Mouse (Mus musculus) layer of hippocampus, postnatal 14 days (tissue): ENCODE measurements around the gene Med27. TPM values are rescaled to one million over a fixed set of nuclear protein-coding genes. Genes with fewer than 3 reads are reported as not detected.
A peak's percentile ranks its signal among the peaks of the same experiment; 100 is the strongest.

Source experiments
- DNase-seq, 2 experiments: peaks; one replicate each; pipeline ENCODE4 v3.0.0; 2021 to 2022; ENCODE audit warnings: low spot score in 2 of 2, mixed read lengths in 1 of 2
- total RNA-seq, 2 experiments: library from RNA; stranded (reverse); gene quantifications; 2 replicates each; pipeline ENCODE4 v1.2.3; 2021

Med27 gene
- total RNA-seq, 2 experiments from 2014 or later: 41.5 to 42.0 TPM

GRCm38 (mm10) chr2:29426684-29427083 is 80.1 kb downstream of the Med27 start:
- DNase-seq: no peak

DNA sequence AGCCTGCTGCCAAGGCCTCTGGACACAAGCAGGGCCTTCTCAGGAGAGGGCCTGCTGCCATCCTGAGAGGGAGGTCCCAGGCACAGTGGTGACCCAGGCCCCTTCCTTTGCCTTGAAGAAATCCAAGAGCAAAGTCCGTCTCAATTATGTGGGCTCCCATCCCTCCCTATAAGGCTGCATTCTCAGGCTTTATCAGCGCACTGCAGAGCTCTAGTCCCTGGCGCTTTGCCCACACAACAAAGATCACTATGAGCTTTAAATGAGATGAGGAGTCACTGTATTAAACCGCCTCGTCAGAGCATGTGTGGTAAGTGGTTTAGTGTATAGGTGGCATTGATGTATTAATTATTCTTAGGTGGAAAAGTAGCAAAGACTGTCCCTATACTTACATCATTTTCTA is 85.9 kb downstream of the Med27 start:
- no peak for DNase-seq

- DNase-seq: no peak
Measured at GRCm38 (mm10) chr2:29436376-29436775, 89.8 kb downstream of the Med27 start.

- DNase-seq: no peak
Measured at GRCm38 (mm10) chr2:29437111-29437510, 90.5 kb downstream of the Med27 start.

DNA sequence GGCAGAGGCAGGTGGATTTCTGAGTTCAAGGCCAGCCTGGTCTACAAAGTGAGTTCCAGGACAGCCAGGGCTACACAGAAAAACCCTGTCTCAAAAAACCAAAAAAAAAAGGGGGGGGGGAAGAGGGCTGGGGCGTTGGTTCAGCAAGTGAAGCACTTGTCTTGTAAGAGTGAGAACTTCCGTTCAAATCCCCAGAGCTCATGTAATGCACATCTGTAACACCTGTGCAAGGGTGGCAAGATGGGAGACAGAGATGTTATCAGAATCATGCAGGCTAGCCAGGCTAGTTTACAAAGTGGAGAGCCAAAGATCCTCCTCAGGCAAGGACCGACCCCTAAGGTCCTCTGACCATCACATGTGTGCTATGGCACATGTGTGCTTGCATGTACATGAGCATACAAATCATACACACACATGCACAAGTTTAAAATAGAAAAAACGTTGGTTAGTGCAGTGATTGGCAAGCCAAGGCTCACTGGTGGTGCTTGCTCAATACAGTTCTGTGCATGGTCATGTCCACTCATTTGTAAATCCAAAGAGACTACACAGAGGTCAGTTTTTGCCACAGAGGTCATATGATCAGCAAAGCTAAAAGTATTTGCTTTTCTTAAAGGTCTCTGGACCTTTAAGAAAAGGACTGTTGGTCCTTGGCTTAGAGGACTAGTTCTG is 91.4 kb downstream of the Med27 start:
- no peak for DNase-seq

- DNase-seq: no peak
Measured at GRCm38 (mm10) chr2:29438530-29438862, 91.9 kb downstream of the Med27 start.

GRCm38 (mm10) chr2:29438986-29439385 is 92.4 kb downstream of the Med27 start:
- no peak for DNase-seq

DNA sequence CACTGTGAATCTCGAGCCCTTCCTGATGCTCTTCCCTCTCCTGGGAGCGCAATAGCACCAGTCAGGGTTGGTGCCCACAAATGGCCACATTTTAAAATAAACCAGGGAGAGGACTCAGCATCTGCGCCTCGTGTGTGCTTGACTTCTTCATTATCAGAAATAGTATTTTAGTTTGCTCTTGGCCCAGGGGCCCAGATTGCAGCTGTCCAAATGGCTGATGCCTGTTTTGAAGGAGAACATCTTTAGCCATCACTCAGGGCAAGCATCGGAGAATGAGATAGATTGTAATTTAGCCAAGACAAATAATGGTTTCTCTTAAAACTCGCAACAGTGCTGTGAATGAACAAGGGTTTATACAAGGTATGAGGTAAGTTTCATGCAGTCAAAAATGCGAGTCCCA is 92.8 kb downstream of the Med27 start:
- no peak for DNase-seq

GRCm38 (mm10) chr2:29439857-29440502 is 93.4 kb downstream of the Med27 start:
- no peak for DNase-seq

DNA sequence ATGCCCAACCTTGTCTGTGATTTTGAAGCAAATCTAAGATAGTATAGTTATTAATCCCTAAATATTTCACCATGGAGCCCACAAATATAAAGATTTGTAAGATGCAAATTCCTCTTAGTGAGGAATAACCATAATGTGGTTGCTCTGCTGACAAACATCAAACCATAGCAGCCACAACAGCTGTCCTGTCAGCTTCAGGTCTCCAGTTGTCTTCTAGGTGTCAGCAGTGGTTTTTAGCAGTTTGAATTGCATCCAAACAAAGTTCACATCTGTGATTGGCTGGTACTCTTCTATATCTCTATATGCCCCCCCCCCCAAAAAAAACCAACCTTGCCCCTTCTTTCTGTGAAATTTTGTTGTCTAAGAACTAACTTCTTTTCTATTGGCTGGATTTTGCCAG is 95.7 kb downstream of the Med27 start:
- DNase-seq: no peak

- DNase-seq: no peak
Measured at GRCm38 (mm10) chr2:29443626-29444217, 97.1 kb downstream of the Med27 start.

DNA sequence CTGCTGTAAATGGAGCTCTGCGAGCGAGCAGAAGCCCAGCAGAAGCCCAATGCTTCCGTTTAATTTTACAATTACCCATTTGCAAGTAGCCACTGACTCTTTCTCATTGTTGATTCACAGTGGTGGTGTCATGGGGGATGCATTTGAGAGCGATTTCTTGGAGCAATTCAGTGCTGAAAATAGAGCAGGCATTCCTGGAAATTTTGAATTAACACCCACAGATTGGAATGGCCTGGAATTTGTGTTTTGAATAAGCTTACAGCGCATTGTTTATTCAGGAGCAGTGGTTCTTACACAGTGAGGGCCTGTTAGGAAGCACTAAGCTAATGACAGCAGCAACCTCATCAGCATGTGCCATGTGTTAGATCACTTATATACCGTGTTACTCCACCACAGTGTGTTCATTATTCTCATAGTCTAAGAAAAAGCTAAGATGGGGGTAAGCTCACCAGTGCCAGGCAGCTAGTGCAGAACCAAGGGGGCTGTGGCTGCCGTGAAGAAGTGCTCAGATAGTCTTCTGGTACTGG is 101.9 kb downstream of the Med27 start:
- DNase-seq: no peak

DNA sequence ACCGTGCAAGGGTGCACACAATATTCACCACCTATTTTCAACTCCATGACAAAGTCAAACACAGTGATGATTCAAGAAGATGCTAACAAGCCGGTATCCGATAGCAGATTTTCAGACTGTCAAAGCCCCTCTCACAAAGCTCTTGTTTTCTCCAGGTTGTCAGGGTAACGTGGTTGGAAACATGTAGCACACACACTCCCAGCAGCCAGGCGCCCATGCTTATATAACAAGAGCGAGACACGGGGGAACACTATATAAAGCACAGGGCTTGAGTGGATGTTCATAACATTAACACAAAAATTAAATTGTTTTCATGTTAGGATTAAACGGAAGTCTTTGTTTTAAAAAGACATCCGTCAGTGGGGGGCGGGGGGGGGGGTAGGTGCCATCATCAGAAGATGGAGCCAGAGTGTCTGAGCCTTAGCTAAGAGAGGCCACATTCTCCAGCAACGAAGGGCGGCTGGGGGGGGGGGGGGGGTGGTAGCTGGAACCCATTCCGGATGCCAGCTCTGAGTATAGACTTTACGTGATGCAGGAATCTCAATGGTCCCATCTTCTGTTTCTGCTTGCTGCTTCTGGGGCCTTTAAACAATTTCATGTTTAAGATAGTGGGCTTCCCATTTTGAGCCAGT is 104.9 kb downstream of the Med27 start:
- DNase-seq: peak in 1 of 2 experiments; percentile 69

- no peak for DNase-seq
Measured at GRCm38 (mm10) chr2:29453376-29453775, 106.8 kb downstream of the Med27 start.

DNA sequence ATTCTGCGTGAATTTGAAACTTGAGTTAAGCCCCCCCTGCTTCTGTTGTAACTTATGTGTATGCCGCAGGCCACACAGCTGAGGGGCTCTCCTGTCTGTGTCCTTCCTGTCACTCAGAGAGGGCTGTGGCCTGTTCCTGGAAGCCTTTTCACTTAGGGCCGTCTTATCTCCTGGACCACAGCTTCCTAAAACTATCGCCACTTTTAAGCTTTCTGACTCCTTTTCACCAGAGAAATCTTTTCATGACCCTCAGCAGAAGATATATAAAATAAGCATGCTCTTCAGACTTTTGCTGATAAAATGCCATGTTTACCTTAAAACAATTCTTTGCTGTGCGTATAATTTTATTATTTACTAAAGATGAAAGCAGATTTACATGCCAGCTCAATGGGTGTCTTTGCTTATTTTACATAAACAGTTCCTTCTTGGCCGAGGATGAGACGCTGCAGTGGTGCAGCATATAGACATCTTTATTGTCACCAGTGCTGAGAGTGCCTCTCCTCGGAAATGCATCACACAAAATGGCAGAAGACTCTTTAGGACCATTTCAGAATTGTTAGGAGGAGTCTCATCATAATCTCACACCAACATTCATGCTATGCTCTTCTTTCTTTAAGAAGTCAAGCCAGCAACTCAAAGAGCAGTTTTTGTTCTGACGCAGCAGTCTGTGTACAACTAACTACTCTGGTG is 110.2 kb downstream of the Med27 start:
- DNase-seq: no peak

DNA sequence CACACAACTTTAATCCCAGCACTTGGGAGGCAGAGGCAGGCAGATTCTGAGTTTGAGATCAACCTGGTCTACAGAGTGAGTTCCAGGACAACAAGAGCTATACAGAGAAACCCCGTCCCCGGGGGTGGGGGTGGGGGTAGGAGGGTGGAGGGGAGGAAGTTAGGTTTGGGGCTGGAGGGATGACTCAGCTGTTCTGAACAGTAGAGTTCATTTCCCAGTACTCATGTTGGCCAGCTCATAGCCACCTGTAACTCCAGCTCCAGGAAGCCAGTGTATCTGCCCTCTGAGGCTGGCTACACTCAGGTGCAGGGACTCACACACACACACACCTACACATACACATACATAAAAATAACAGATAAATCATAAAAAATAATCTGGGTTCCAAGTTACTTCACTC is 111.1 kb downstream of the Med27 start:
- no peak for DNase-seq

GRCm38 (mm10) chr2:29458346-29458950 is 111.8 kb downstream of the Med27 start:
- no peak for DNase-seq

GRCm38 (mm10) chr2:29459648-29460047 is 113.0 kb downstream of the Med27 start:
- DNase-seq: no peak

- no peak for DNase-seq
Measured at GRCm38 (mm10) chr2:29461841-29462240, 115.2 kb downstream of the Med27 start.

GRCm38 (mm10) chr2:29463039-29463585 is 116.5 kb downstream of the Med27 start:
- no peak for DNase-seq
